Mouse (Mus musculus) liver (tissue): ENCODE results near the gene Nfxl1.

Experiments
- DNase-seq: peaks from one replicate; pipeline ENCODE4 v3.0.0-alpha.2; 2020; ENCODE audit warnings: mixed read lengths

Nfxl1 gene

GRCm38 (mm10) chr5:72498271-72498670 lies 61.2 kb downstream of the Nfxl1 start:
- DNase-seq: no peak

GRCm38 (mm10) chr5:72496756-72497155 lies 62.7 kb downstream of the Nfxl1 start:
- no peak for DNase-seq

GRCm38 (mm10) chr5:72493906-72494305 lies 65.6 kb downstream of the Nfxl1 start:
- no peak for DNase-seq

- DNase-seq: no peak
Measured at GRCm38 (mm10) chr5:72491232-72491631, 68.3 kb downstream of the Nfxl1 start.

- no peak for DNase-seq
Measured at GRCm38 (mm10) chr5:72480456-72480855, 79.0 kb downstream of the Nfxl1 start.

- DNase-seq: no peak
Measured at GRCm38 (mm10) chr5:72472317-72473009, 87.0 kb downstream of the Nfxl1 start.

GRCm38 (mm10) chr5:72471746-72472145 lies 87.7 kb downstream of the Nfxl1 start:
- no peak for DNase-seq

- no peak for DNase-seq
Measured at GRCm38 (mm10) chr5:72464932-72465331, 94.6 kb downstream of the Nfxl1 start.
